Mouse (Mus musculus): ENCODE results near the gene Ankrd66. TPM values are rescaled to one million over a fixed set of nuclear protein-coding genes. Genes with fewer than 3 reads are reported as not detected.
A peak's percentile ranks its signal among the peaks of the same experiment; 100 is the strongest.

Ankrd66 gene
- polyA plus RNA-seq, 2 experiments, result 0.14 to 0.18 TPM

- H3K27me3 ChIP-seq (ENCODE audit: control insufficient read depth, insufficient read depth, low read length), result no peaks in the 10 kb centered on the region
- H3K4me2 ChIP-seq (replicated peaks; ENCODE audit: low read depth, low read length, severe bottlenecking), result no peak overlapping the region
- peak overlapping the region; percentile 20; the same call in 1 of the 2 replicates for H3K27ac ChIP-seq (replicated peaks; ENCODE audit: low read depth, low read length)
- no peaks in the 10 kb centered on the region for H3K4me1 ChIP-seq (ENCODE audit: control insufficient read depth, insufficient read depth, low read length)
- H3K9me3 ChIP-seq (ENCODE audit: control insufficient read depth, low read length), result no peaks in the 10 kb centered on the region
- no peak overlapping the region for H3K4me3 ChIP-seq (replicated peaks; ENCODE audit: low read length)
- WGBS, result 61% methylated on average over 7 of the region's 7 CpGs
- no peak overlapping the region for H3K9ac ChIP-seq (ENCODE audit: low read depth, low read length, severe bottlenecking)
- no peak for TF ChIP-seq POLR2A (IDR thresholded peaks at IDR 0.05; ENCODE audit: borderline replicate concordance, extremely low read depth, insufficient read depth, insufficient read length)
- no peak for DNase-seq (ENCODE audit: low spot score)
- H3K36me3 ChIP-seq (ENCODE audit: control insufficient read depth, insufficient read depth, low read length), result no peaks in the 10 kb centered on the region
- no peak for ATAC-seq (ENCODE audit: low FRiP score, low read depth)
These were observed 41.3 kb upstream of the Ankrd66 start for GRCm38 (mm10) chr17:43584771-43585170.

GRCm38 (mm10) chr17:43581012-43581467 is 37.6 kb upstream of the Ankrd66 start:
- TF ChIP-seq POLR2A (IDR thresholded peaks at IDR 0.05; ENCODE audit: borderline replicate concordance, extremely low read depth, insufficient read depth, insufficient read length), result no peak
- no peaks in the 10 kb centered on the region for H3K27me3 ChIP-seq (ENCODE audit: control insufficient read depth, insufficient read depth, low read length)
- no peak overlapping the region for H3K9ac ChIP-seq (ENCODE audit: low read depth, low read length, severe bottlenecking)
- DNase-seq (ENCODE audit: low spot score) (peak; percentile 13), ATAC-seq (ENCODE audit: low FRiP score, low read depth) (peak; percentile 50; the same call in 1 of the 2 replicates)
- no peak overlapping the region for H3K4me2 ChIP-seq (replicated peaks; ENCODE audit: low read depth, low read length, severe bottlenecking)
- H3K36me3 ChIP-seq (ENCODE audit: control insufficient read depth, insufficient read depth, low read length), result no peaks in the 10 kb centered on the region
- 31% methylated on average over 8 of the region's 8 CpGs for WGBS
- H3K4me3 ChIP-seq (replicated peaks; ENCODE audit: low read length), result no peak overlapping the region
- no peaks in the 10 kb centered on the region for H3K9me3 ChIP-seq (ENCODE audit: control insufficient read depth, low read length)
- no peaks in the 10 kb centered on the region for H3K4me1 ChIP-seq (ENCODE audit: control insufficient read depth, insufficient read depth, low read length)
- 0 out of 2 replicates have a peak overlapping the region, but pooled peaks have one; percentile 5 for H3K27ac ChIP-seq (replicated peaks; ENCODE audit: low read depth, low read length)

GRCm38 (mm10) chr17:43580456-43580855 is 37.0 kb upstream of the Ankrd66 start:
- no peak for DNase-seq (ENCODE audit: low spot score)
- H3K4me2 ChIP-seq (replicated peaks; ENCODE audit: low read depth, low read length, severe bottlenecking), result no peak overlapping the region
- no peak for ATAC-seq (ENCODE audit: low FRiP score, low read depth)
- H3K4me3 ChIP-seq (replicated peaks; ENCODE audit: low read length), result no peak overlapping the region
- TF ChIP-seq POLR2A (IDR thresholded peaks at IDR 0.05; ENCODE audit: borderline replicate concordance, extremely low read depth, insufficient read depth, insufficient read length), result no peak
- H3K9me3 ChIP-seq (ENCODE audit: control insufficient read depth, low read length), result no peaks in the 10 kb centered on the region
- 26% methylated on average over 3 of the region's 3 CpGs for WGBS
- no peaks in the 10 kb centered on the region for H3K36me3 ChIP-seq (ENCODE audit: control insufficient read depth, insufficient read depth, low read length)
- no peaks in the 10 kb centered on the region for H3K4me1 ChIP-seq (ENCODE audit: control insufficient read depth, insufficient read depth, low read length)
- no peak overlapping the region for H3K27ac ChIP-seq (replicated peaks; ENCODE audit: low read depth, low read length)
- H3K9ac ChIP-seq (ENCODE audit: low read depth, low read length, severe bottlenecking), result no peak overlapping the region
- no peaks in the 10 kb centered on the region for H3K27me3 ChIP-seq (ENCODE audit: control insufficient read depth, insufficient read depth, low read length)

- H3K9ac ChIP-seq (ENCODE audit: low read depth, low read length, severe bottlenecking), result no peak overlapping the region
- H3K4me2 ChIP-seq (replicated peaks; ENCODE audit: low read depth, low read length, severe bottlenecking), result no peak overlapping the region
- no peaks in the 10 kb centered on the region for H3K9me3 ChIP-seq (ENCODE audit: control insufficient read depth, low read length)
- no peak overlapping the region for H3K4me3 ChIP-seq (replicated peaks; ENCODE audit: low read length)
- no peak for ATAC-seq (ENCODE audit: low FRiP score, low read depth)
- TF ChIP-seq POLR2A (IDR thresholded peaks at IDR 0.05; ENCODE audit: borderline replicate concordance, extremely low read depth, insufficient read depth, insufficient read length), result no peak
- no peak for DNase-seq (ENCODE audit: low spot score)
- WGBS, result 27% methylated on average over 3 of the region's 3 CpGs
- no peaks in the 10 kb centered on the region for H3K36me3 ChIP-seq (ENCODE audit: control insufficient read depth, insufficient read depth, low read length)
- peaks cover 3% of the 10 kb centered on the region; the same call in 1 of the 2 replicates for H3K4me1 ChIP-seq (ENCODE audit: control insufficient read depth, insufficient read depth, low read length)
- H3K27ac ChIP-seq (replicated peaks; ENCODE audit: low read depth, low read length), result no peak overlapping the region
- no peaks in the 10 kb centered on the region for H3K27me3 ChIP-seq (ENCODE audit: control insufficient read depth, insufficient read depth, low read length)
These were observed 30.2 kb upstream of the Ankrd66 start for GRCm38 (mm10) chr17:43573624-43574073.

GRCm38 (mm10) chr17:43569287-43569686 is 25.8 kb upstream of the Ankrd66 start:
- no peak for DNase-seq (ENCODE audit: low spot score)
- Histone ChIP-seq H3K36me3 (ENCODE audit: control insufficient read depth, insufficient read depth, low read length) (no peaks in the 10 kb centered on the region), H3K9ac (ENCODE audit: low read depth, low read length, severe bottlenecking) (no peak overlapping the region), H3K4me3 (replicated peaks; ENCODE audit: low read length) (no peak overlapping the region), H3K27ac (replicated peaks; ENCODE audit: low read depth, low read length) (no peak overlapping the region), H3K9me3 (ENCODE audit: control insufficient read depth, low read length) (no peaks in the 10 kb centered on the region), H3K4me2 (replicated peaks; ENCODE audit: low read depth, low read length, severe bottlenecking) (no peak overlapping the region), H3K4me1 (ENCODE audit: control insufficient read depth, insufficient read depth, low read length) (peaks cover 4% of the 10 kb centered on the region; the same call in 1 of the 2 replicates), H3K27me3 (ENCODE audit: control insufficient read depth, insufficient read depth, low read length) (no peaks in the 10 kb centered on the region)
- TF ChIP-seq POLR2A (IDR thresholded peaks at IDR 0.05; ENCODE audit: borderline replicate concordance, extremely low read depth, insufficient read depth, insufficient read length), result no peak
- ATAC-seq (ENCODE audit: low FRiP score, low read depth), result no peak
- WGBS, result 62% methylated on average over 7 of the region's 7 CpGs

Measured in limb, embryonic 14.5 days (tissue).